Mouse (Mus musculus) kidney, adult 18-20 months (tissue): ENCODE results near the gene Napepld.
"Not testable (repeated sequence)": the region's sequence is repeated elsewhere in the genome, so short reads cannot be mapped to it uniquely, and the experiment has no call there.

Experiments used
- DNase-seq: peaks from one replicate; pipeline ENCODE4 v3.0.0; 2021

Gene Napepld

GRCm38 (mm10) chr5:21663081-21663480, 38.1 kb downstream of the Napepld start:
- no peak for DNase-seq

GRCm38 (mm10) chr5:21660850-21661249, 40.3 kb downstream of the Napepld start:
- DNase-seq = no peak

- peak; percentile 86 for DNase-seq
Measured at GRCm38 (mm10) chr5:21658623-21659395, 42.4 kb downstream of the Napepld start.

GRCm38 (mm10) chr5:21658038-21658437, 43.2 kb downstream of the Napepld start:
- no peak for DNase-seq

GRCm38 (mm10) chr5:21656912-21657311, 44.3 kb downstream of the Napepld start:
- DNase-seq = no peak

- no peak for DNase-seq
Measured at GRCm38 (mm10) chr5:21651885-21652612, 49.1 kb downstream of the Napepld start.

- DNase-seq = no peak
Measured at GRCm38 (mm10) chr5:21650736-21651135, 50.5 kb downstream of the Napepld start.

GRCm38 (mm10) chr5:21646133-21646491, 55.1 kb downstream of the Napepld start:
- DNase-seq = no peak

- DNase-seq = peak; percentile 90
Measured at GRCm38 (mm10) chr5:21645439-21646132, 55.6 kb downstream of the Napepld start, which contains the start of the genes Fbxl13 and Armc10. TSS of gene Fbxl13 (minus strand) at chr5:21645634. TSS of gene Armc10 (plus strand) at chr5:21645813.

- DNase-seq = no peak
Measured at GRCm38 (mm10) chr5:21644891-21645438, 56.2 kb downstream of the Napepld start.

GRCm38 (mm10) chr5:21643606-21644005, 57.6 kb downstream of the Napepld start:
- DNase-seq = no peak

GRCm38 (mm10) chr5:21640961-21641360, 60.2 kb downstream of the Napepld start:
- peak; percentile 13 for DNase-seq

GRCm38 (mm10) chr5:21625916-21626315, 75.3 kb downstream of the Napepld start:
- DNase-seq = no peak

GRCm38 (mm10) chr5:21616450-21617009, 84.7 kb downstream of the Napepld start:
- DNase-seq = no peak

GRCm38 (mm10) chr5:21614299-21614698, 86.9 kb downstream of the Napepld start:
- not testable (repeated sequence) for DNase-seq
